Mouse (Mus musculus) megakaryocyte, adult 5-6 weeks (primary cell): ENCODE measurements around the gene 4933402D24Rik. TPM values are rescaled to one million over a fixed set of nuclear protein-coding genes. Genes with fewer than 3 reads are reported as not detected.
A peak's percentile ranks its signal among the peaks of the same experiment; 100 is the strongest.

Source experiments
- ATAC-seq: 2 replicates; pipeline ENCODE4 v1.8.0; 2016; ENCODE audit warnings: mild to moderate bottlenecking, inconsistent platforms; ENCODE audit not compliant: poor library complexity, severe bottlenecking
- total RNA-seq, 2 experiments: library from RNA; stranded (forward) in 1 of 2; stranded (reverse) in 1 of 2; fragments of 153-499, 151-499 nt in 1 of 2; fragments of 221-1000, 200-1000 nt in 1 of 2; gene quantifications; 2 replicates each; pipeline versions ENCODE4 v1.2.3 to v1.2.4; 2015 to 2017

4933402D24Rik gene
- total RNA-seq (2015) (not detected in 2 replicates), total RNA-seq (2017) (not detected in 2 replicates)

DNA sequence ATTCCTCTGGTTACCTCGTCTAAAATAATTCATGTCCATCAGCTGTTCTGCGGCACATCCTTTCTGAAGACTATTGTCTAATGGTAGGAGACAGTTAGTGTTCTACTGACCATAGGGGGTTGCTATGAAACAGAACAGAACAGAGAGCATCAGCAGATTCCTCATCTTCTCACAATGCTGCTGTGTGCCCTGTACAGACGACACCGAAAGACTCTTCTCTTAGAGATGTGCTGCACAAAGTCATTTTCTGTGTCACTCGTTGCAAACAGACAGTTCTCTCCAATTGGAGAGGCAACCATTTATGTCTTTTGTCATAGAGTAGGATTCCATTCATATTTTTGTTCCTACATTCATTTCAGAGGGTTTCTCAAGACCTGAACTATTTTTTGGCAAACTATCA lies at the start of gene 4933402D24Rik:
TSS of gene 4933402D24Rik (minus strand) at position 101 of the 400 bp plus-strand sequence.
- no peak for ATAC-seq

DNA sequence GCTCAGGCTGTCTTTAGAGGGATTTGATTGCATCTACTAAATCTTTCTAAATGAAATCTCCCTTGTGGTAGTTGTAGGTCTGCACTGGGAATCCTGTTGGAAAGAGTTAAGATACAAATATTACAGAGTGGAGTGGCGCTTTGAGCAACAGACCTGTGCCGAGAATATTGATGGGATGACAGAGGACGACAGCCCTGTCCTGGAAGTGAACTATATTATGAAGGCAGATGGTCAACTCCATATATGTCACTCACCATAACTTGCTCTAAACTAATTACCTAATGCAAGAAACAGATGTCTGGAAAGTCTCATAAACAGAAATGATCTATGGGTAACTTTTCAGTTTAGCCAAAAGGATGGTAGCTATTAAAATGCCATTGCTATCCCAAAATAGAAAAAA lies 39.5 kb upstream of the 4933402D24Rik start:
- ATAC-seq = no peak

DNA sequence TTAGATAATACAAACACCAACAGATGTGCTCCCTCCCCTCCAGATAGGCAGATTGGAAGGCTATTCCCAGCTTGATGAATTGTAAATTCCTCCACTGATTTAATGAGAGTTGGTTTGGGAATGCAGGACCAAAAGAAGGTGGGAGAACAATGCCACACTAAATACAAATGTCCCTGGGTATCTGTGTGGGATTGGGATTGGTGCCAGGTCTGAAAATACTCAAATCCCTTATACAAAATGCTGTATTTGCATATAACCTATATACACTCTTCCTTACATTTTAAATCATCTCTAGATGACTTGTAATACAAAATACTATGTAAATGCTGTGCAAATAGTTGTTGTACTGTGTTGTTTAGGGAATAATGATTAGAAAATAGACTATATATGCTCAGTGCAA lies 36.0 kb upstream of the 4933402D24Rik start:
- no peak for ATAC-seq

GRCm38 (mm10) chr1:63794326-63794725 lies 25.3 kb upstream of the 4933402D24Rik start:
- no peak for ATAC-seq

DNA sequence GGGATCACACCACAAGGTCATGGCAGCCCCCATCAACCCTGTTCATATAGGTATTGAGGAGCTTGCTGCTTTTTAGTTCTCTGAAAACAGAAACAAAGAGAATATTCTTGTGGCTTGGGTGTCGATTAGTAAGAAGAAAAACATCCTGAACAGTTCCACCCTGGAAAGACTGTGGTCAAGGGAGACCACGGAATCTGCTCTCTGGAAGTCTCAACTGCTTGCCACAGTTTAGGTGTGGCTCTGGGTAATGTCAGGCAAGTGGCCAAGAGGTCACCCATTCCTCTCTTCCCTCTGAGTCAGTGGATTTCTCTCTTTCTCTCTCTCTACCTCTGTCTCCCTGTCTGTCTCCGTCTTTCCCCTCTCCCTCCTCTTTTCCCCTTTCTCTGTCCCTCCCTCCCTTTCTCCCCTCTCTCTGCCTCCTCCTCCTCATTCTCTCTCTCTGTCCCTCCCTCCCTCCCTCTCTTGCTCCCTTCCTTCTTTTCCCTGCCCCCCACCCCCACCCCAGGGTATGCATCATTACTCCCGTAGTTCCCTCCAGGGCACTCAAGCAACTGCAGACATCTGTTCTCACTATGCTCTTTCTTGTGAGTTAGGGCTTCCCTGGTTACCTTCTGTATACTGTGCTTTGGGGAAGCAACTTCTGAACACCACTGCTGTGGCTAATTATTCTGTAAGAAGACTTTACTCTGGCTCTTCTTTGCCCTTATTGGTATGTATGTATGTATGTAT lies 8.0 kb upstream of the 4933402D24Rik start:
- ATAC-seq = no peak

DNA sequence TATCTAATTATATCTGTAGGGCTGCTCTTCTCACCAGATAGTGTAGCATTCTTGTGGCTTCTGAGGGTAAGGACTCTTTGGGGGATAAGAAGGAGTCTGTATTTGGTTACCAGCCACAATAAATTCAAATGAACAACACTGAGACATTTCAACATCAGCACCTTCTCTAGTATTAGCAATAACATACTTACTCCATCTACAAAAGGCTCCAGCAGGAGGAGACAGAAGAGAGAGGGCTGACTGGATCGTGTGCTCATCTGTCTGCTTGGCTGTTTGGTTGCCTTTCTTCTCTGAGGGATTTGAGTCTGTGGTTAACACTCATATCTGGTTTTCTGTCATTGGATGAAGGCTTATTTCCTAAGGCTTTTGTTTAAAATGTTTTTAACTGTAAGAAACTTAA lies 7.3 kb upstream of the 4933402D24Rik start:
- no peak for ATAC-seq

- ATAC-seq = no peak
Observed at GRCm38 (mm10) chr1:63770309-63770708, 1.2 kb upstream of the 4933402D24Rik start.

GRCm38 (mm10) chr1:63768112-63768511 lies 955 bp downstream of the 4933402D24Rik start:
- ATAC-seq = no peak

GRCm38 (mm10) chr1:63764395-63764794 lies 4.7 kb downstream of the 4933402D24Rik start:
- no peak for ATAC-seq

- ATAC-seq = no peak
Observed at GRCm38 (mm10) chr1:63763881-63764386, 5.1 kb downstream of the 4933402D24Rik start.

GRCm38 (mm10) chr1:63763212-63763694 lies 5.8 kb downstream of the 4933402D24Rik start:
- ATAC-seq = no peak

DNA sequence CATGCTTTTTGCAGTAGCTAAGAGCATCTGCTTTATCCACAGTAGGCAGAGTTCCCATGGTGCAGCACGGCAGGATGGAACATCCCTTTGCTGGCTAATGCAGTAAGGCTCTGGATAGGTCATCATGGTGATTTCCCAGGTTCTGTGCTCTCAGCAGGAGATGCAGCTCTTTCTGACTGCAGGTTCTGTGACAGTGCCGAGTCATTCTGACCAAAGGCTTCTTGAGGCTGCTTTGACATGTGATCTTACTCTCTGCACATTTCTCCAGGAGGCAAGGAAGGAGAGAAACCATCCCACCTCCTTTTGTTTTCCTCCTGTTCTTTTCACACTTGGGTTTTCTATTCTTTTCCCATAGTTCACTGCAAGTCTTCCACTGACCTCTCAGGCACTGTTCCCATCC lies 13.1 kb downstream of the 4933402D24Rik start:
- no peak for ATAC-seq

- ATAC-seq = peak; percentile 100
Observed at GRCm38 (mm10) chr1:63730240-63730771, 38.8 kb downstream of the 4933402D24Rik start, which contains the start of the genes Mdh1b and Fastkd2. Gene Mdh1b, minus strand, starts transcription at chr1:63730318. Gene Fastkd2, plus strand, starts transcription at chr1:63730614.

DNA sequence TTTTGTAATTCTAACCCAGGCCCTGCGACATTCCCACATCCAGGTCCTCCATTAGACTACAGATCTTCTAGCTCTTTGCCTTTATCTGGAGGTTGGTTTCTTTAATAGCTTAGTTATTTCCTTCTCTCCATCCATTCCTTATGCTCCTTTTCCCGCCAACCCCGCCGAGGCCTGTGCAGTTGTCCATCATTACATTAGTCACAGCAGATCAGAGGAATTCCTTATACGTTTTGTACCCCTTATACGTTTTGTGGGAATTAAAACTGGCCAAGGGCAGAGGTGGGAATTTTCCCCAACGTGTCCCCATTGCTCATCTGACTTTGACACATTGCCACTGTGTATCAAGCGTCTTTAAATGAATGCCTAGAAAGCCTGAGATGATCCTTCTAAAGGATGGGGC lies 39.3 kb downstream of the 4933402D24Rik start:
- no peak for ATAC-seq

DNA sequence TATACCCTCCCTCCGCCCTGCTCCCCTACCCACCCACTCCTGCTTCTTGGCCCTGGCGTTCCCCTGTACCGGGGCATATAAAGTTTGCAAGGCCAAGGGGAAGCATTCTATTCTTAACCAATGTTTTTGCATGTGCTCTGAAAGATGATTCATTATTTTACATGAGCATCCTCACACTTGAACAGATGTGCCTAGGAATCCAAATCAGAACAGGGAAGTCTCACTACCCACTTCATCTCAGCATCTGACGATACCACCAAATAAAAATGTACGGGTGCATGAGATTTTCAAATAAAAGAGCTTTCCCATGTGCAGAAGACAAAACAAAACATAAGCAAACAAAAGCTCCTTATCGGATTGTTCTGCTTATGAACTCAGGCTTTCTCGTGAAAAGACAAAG lies 48.9 kb downstream of the 4933402D24Rik start:
- no peak for ATAC-seq

GRCm38 (mm10) chr1:63708876-63709275 lies 60.2 kb downstream of the 4933402D24Rik start:
- no peak for ATAC-seq

GRCm38 (mm10) chr1:63705733-63706132 lies 63.3 kb downstream of the 4933402D24Rik start:
- no peak for ATAC-seq

Other genes with a start within 250 kb of the 4933402D24Rik start
- not detected in 2 replicates for gene Gm39653, start 153.3 kb downstream of the 4933402D24Rik start, total RNA-seq (2015)
- not detected in 2 replicates for gene Gm39653, start 153.3 kb downstream of the 4933402D24Rik start, total RNA-seq (2017)
- gene Dytn, start 82.3 kb downstream of the 4933402D24Rik start, total RNA-seq (2015) = not detected in 2 replicates
- not detected in 2 replicates for gene Dytn, start 82.3 kb downstream of the 4933402D24Rik start, total RNA-seq (2017)
- not detected in 2 replicates for gene Mdh1b, start 38.9 kb downstream of the 4933402D24Rik start, total RNA-seq (2015)
- not detected in 2 replicates for gene Mdh1b, start 38.9 kb downstream of the 4933402D24Rik start, total RNA-seq (2017)
- gene Fastkd2, start 38.7 kb downstream of the 4933402D24Rik start, total RNA-seq (2015) = 18.5 and 20.5 TPM in 2 replicates
- gene Fastkd2, start 38.7 kb downstream of the 4933402D24Rik start, total RNA-seq (2017) = 7.2 and 8.5 TPM in 2 replicates